Mouse (Mus musculus) megakaryocyte, embryonic 14.5 days (primary cell): ENCODE results near the gene C6.

ENCODE experiments used
- FLI1 ChIP-seq: IDR thresholded peaks from 2 replicates; pipeline ENCODE4 v1.6.1; 2012; ENCODE audit warnings: low read length, inconsistent platforms, mixed read lengths
- GATA1 ChIP-seq: IDR thresholded peaks from 3 replicates; pipeline ENCODE4 v1.6.1; 2012; ENCODE audit warnings: mixed read lengths, low read length, inconsistent platforms, borderline replicate concordance

- no peak for TF ChIP-seq FLI1
- TF ChIP-seq GATA1, result no peak
Observed at GRCm38 (mm10) chr15:4827736-4828135, 100.8 kb downstream of the C6 start.
